Mouse (Mus musculus) heart, adult 2 months (tissue): ENCODE data around the gene Topbp1.

Experiments used
- CTCF ChIP-seq: fragments of 200-600 bp; IDR thresholded peaks from 2 replicates; pipeline ENCODE4 v1.8.1; 2022; ENCODE audit warnings: antibody characterized with exemption, mild to moderate bottlenecking, moderate library complexity
- EP300 ChIP-seq: fragments of 200-500 bp; IDR thresholded peaks from 2 replicates; pipeline ENCODE4 v1.6.1; 2011; ENCODE audit warnings: low read depth, low read length, control low read depth; ENCODE audit not compliant: insufficient read depth
- POLR2A ChIP-seq: fragments of 200-500 bp; IDR thresholded peaks from 2 replicates; pipeline ENCODE4 v1.6.1; 2011; ENCODE audit warnings: mild to moderate bottlenecking, low read depth, low read length, control low read depth; ENCODE audit not compliant: insufficient read depth

- no peak for TF ChIP-seq CTCF
- TF ChIP-seq POLR2A, result no peak
- no peak for TF ChIP-seq EP300
These were observed 55.6 kb downstream of the Topbp1 start for GRCm38 (mm10) chr9:103360642-103361041.
